ENCODE assay signal across 8 mouse cellular contexts in the genomic region with DNA sequence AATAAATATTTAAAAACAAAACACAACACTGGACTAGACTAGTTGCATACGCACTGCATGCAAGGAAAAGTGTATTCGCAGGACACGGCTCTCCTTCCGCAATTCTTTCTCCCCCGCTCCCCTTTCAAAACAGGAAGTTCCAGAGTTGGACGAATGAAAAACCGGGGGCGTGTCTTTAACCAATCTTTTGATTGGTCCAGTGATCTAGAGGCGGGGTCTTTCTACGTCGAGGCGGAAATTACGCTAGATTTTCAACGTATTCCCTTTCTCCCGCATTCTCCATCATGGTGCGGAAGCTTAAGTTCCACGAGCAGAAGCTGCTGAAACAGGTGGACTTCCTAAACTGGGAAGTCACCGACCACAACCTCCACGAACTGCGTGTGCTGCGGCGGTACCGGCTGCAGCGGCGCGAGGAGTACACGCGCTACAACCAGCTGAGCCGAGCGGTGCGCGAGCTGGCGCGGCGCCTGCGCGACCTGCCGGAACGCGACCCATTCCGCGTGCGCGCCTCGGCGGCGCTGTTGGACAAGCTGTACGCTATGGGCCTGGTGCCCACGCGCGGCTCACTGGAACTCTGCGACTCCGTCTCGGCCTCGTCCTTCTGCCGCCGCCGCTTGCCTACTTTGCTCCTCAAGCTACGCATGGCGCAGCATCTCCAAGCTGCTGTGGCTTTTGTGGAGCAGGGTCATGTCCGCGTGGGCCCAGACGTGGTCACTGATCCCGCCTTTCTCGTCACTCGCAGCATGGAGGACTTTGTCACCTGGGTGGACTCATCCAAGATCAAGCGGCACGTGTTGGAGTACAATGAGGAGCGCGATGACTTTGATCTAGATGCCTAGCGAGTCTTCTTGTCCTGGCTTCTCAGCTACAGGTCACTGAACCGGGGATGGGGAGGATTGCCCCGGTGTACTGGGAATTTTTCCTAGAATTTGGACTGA. TPM values are rescaled to one million over a fixed set of nuclear protein-coding genes. Genes with fewer than 3 reads are reported as not detected.
A peak's percentile ranks its signal among the peaks of the same experiment; 100 is the strongest.
DNase-seq lines count a peak whose midpoint lies in the region; ATAC-seq lines count a peak whose summit lies in the region.

Gene Imp3, plus strand, starts transcription at position 253 of the 938 bp plus-strand sequence.

- peak; percentile 90 for ATAC-seq in megakaryocyte progenitor cell, adult 5-6 weeks (replicated peaks; ENCODE audit: poor library complexity)

- peak; percentile 98 for DNase-seq in adipocyte (ENCODE audit: low spot score)
- peak; percentile 96 for DNase-seq in embryo, embryonic 10 days (ENCODE audit: low spot score)
- DNase-seq in gastrocnemius, postnatal 10 days: peak; percentile 79
- peak; percentile 99 for DNase-seq in induced T-regulatory cell, adult 2 months (ENCODE audit: low read depth)
- peak; percentile 80 to 95 for DNase-seq in left cerebral cortex, adult 9 months (ENCODE audit: low spot score in 2 of 2)
- peak; percentile 83 for DNase-seq in right cerebral cortex, postnatal 14 days
- peak; percentile 84 to 89 for DNase-seq in urinary bladder, postnatal 36 days (ENCODE audit: low spot score in 2 of 2)

RNA-seq across cellular contexts. Expression of gene Imp3, which starts in this region (rescaled TPM):
- total RNA-seq in gastrocnemius, postnatal 10 days (2021): 10 to 100 TPM; 43.0 to 46.6 TPM
- 138 and 147 TPM in 2 replicates for total RNA-seq in megakaryocyte progenitor cell, adult 5-6 weeks (2015)
- total RNA-seq in megakaryocyte progenitor cell, adult 5-6 weeks (2017): 68.5 and 77.3 TPM in 2 replicates

Comparison
In these comparisons a context has a peak if more than half of its experiments do, and no peak if none do; other contexts are left out.
1. Peak in every context shown above with its lines: DNase-seq and ATAC-seq.